Mouse (Mus musculus): ENCODE results near the gene Rptor. TPM values are rescaled to one million over a fixed set of nuclear protein-coding genes. Genes with fewer than 3 reads are reported as not detected.

The Rptor gene
- polyA plus RNA-seq, 1 experiment from 2014 or later: 18.6 TPM

GRCm38 (mm10) chr11:119862523-119863299, 260.0 kb downstream of the Rptor start:
- no peak overlapping the region for H3K27ac ChIP-seq
- H3K9me3 ChIP-seq: no peaks in the 10 kb centered on the region
- H3K4me2 ChIP-seq: no peak overlapping the region
- H3K9ac ChIP-seq (replicated peaks): no peak overlapping the region
- H3K36me3 ChIP-seq: peaks cover 42% of the 10 kb centered on the region
- H3K4me3 ChIP-seq (replicated peaks): no peak overlapping the region
- no peaks in the 10 kb centered on the region for H3K27me3 ChIP-seq
- 84% methylated on average over 8 of the region's 8 CpGs for WGBS
- ATAC-seq (ENCODE audit: insufficient number of reproducible peaks, insufficient read depth, low FRiP score, low TSS enrichment, low read depth): no peak
- H3K4me1 ChIP-seq (replicated peaks): peaks cover 31% of the 10 kb centered on the region

- 46% methylated on average over 10 of the region's 10 CpGs for WGBS
- Histone ChIP-seq H3K9ac (replicated peaks) (no peak overlapping the region; the same call in 1 of the 2 replicates), H3K36me3 (peaks cover 41% of the 10 kb centered on the region), H3K4me2 (no peak overlapping the region), H3K4me1 (replicated peaks) (peaks cover 31% of the 10 kb centered on the region), H3K27ac (peak overlapping the region; percentile 35; the same call in 1 of the 2 replicates), H3K27me3 (no peaks in the 10 kb centered on the region), H3K9me3 (no peaks in the 10 kb centered on the region), H3K4me3 (replicated peaks) (no peak overlapping the region)
- ATAC-seq (ENCODE audit: insufficient number of reproducible peaks, insufficient read depth, low FRiP score, low TSS enrichment, low read depth): no peak
Measured at GRCm38 (mm10) chr11:119863421-119863821, 260.7 kb downstream of the Rptor start.

- WGBS: 61% methylated on average over 6 of the region's 6 CpGs
- H3K36me3 ChIP-seq: peaks cover 60% of the 10 kb centered on the region
- no peaks in the 10 kb centered on the region for H3K9me3 ChIP-seq
- no peak overlapping the region for H3K4me3 ChIP-seq (replicated peaks)
- no peaks in the 10 kb centered on the region for H3K27me3 ChIP-seq
- H3K27ac ChIP-seq: no peak overlapping the region
- ATAC-seq (ENCODE audit: insufficient number of reproducible peaks, insufficient read depth, low FRiP score, low TSS enrichment, low read depth): no peak
- H3K9ac ChIP-seq (replicated peaks): no peak overlapping the region
- no peak overlapping the region for H3K4me2 ChIP-seq
- peaks cover 31% of the 10 kb centered on the region for H3K4me1 ChIP-seq (replicated peaks)
Measured at GRCm38 (mm10) chr11:119866837-119867236, 264.1 kb downstream of the Rptor start.

GRCm38 (mm10) chr11:119868138-119868537, 265.4 kb downstream of the Rptor start:
- ATAC-seq (ENCODE audit: insufficient number of reproducible peaks, insufficient read depth, low FRiP score, low TSS enrichment, low read depth): no peak

GRCm38 (mm10) chr11:119868556-119868955, 265.9 kb downstream of the Rptor start:
- peaks cover 75% of the 10 kb centered on the region for H3K36me3 ChIP-seq
- H3K27me3 ChIP-seq: no peaks in the 10 kb centered on the region
- no peak overlapping the region for H3K27ac ChIP-seq
- H3K4me2 ChIP-seq: no peak overlapping the region
- peaks cover 20% of the 10 kb centered on the region for H3K4me1 ChIP-seq (replicated peaks)
- no peak for ATAC-seq (ENCODE audit: insufficient number of reproducible peaks, insufficient read depth, low FRiP score, low TSS enrichment, low read depth)
- H3K9me3 ChIP-seq: no peaks in the 10 kb centered on the region
- 86% methylated on average over 4 of the region's 4 CpGs for WGBS
- no peak overlapping the region for H3K4me3 ChIP-seq (replicated peaks)
- H3K9ac ChIP-seq (replicated peaks): no peak overlapping the region

More at GRCm38 (mm10) chr11:119868138-119868537, 265.4 kb downstream of the Rptor start:
- no peaks in the 10 kb centered on the region for H3K9me3 ChIP-seq
- peaks cover 24% of the 10 kb centered on the region for H3K4me1 ChIP-seq (replicated peaks)
- H3K27me3 ChIP-seq: no peaks in the 10 kb centered on the region
- no peak overlapping the region for H3K27ac ChIP-seq
- 87% methylated on average over 3 of the region's 3 CpGs for WGBS
- H3K4me3 ChIP-seq (replicated peaks): no peak overlapping the region
- peaks cover 73% of the 10 kb centered on the region for H3K36me3 ChIP-seq
- H3K4me2 ChIP-seq: no peak overlapping the region
- no peak overlapping the region for H3K9ac ChIP-seq (replicated peaks)

GRCm38 (mm10) chr11:119871141-119871540, 268.4 kb downstream of the Rptor start:
- H3K9ac ChIP-seq (replicated peaks): no peak overlapping the region
- WGBS: 93% methylated on average over 7 of the region's 7 CpGs
- H3K4me3 ChIP-seq (replicated peaks): no peak overlapping the region
- peaks cover 95% of the 10 kb centered on the region for H3K36me3 ChIP-seq
- H3K27me3 ChIP-seq: no peaks in the 10 kb centered on the region
- H3K27ac ChIP-seq: no peak overlapping the region
- H3K9me3 ChIP-seq: no peaks in the 10 kb centered on the region
- no peak overlapping the region for H3K4me2 ChIP-seq
- no peaks in the 10 kb centered on the region for H3K4me1 ChIP-seq (replicated peaks)
- ATAC-seq (ENCODE audit: insufficient number of reproducible peaks, insufficient read depth, low FRiP score, low TSS enrichment, low read depth): no peak

- no peaks in the 10 kb centered on the region for H3K4me1 ChIP-seq (replicated peaks)
- H3K36me3 ChIP-seq: peaks cover 99% of the 10 kb centered on the region
- H3K4me3 ChIP-seq (replicated peaks): no peak overlapping the region
- no peaks in the 10 kb centered on the region for H3K27me3 ChIP-seq
- 95% methylated on average over 4 of the region's 4 CpGs for WGBS
- no peaks in the 10 kb centered on the region for H3K9me3 ChIP-seq
- H3K27ac ChIP-seq: no peak overlapping the region
- ATAC-seq (ENCODE audit: insufficient number of reproducible peaks, insufficient read depth, low FRiP score, low TSS enrichment, low read depth): no peak
- no peak overlapping the region for H3K9ac ChIP-seq (replicated peaks)
- H3K4me2 ChIP-seq: no peak overlapping the region
Measured at GRCm38 (mm10) chr11:119873643-119874042, 270.9 kb downstream of the Rptor start.

GRCm38 (mm10) chr11:119874841-119875240, 272.1 kb downstream of the Rptor start:
- Histone ChIP-seq H3K4me1 (replicated peaks) (no peaks in the 10 kb centered on the region), H3K9me3 (no peaks in the 10 kb centered on the region), H3K36me3 (peaks cover 99% of the 10 kb centered on the region), H3K27me3 (no peaks in the 10 kb centered on the region), H3K27ac (no peak overlapping the region), H3K4me2 (no peak overlapping the region), H3K9ac (replicated peaks) (no peak overlapping the region), H3K4me3 (replicated peaks) (no peak overlapping the region)
- ATAC-seq (ENCODE audit: insufficient number of reproducible peaks, insufficient read depth, low FRiP score, low TSS enrichment, low read depth): no peak
- WGBS: 88% methylated on average over 1 of the region's 1 CpGs

GRCm38 (mm10) chr11:119875685-119876084, 273.0 kb downstream of the Rptor start:
- H3K4me2 ChIP-seq: no peak overlapping the region
- WGBS: 83% methylated on average over 9 of the region's 9 CpGs
- no peaks in the 10 kb centered on the region for H3K27me3 ChIP-seq
- H3K9me3 ChIP-seq: no peaks in the 10 kb centered on the region
- no peak overlapping the region for H3K4me3 ChIP-seq (replicated peaks)
- ATAC-seq (ENCODE audit: insufficient number of reproducible peaks, insufficient read depth, low FRiP score, low TSS enrichment, low read depth): no peak
- no peak overlapping the region for H3K27ac ChIP-seq
- no peak overlapping the region for H3K9ac ChIP-seq (replicated peaks)
- H3K4me1 ChIP-seq (replicated peaks): no peaks in the 10 kb centered on the region
- H3K36me3 ChIP-seq: peaks cover 98% of the 10 kb centered on the region

GRCm38 (mm10) chr11:119877124-119877523, 274.4 kb downstream of the Rptor start:
- ATAC-seq (ENCODE audit: insufficient number of reproducible peaks, insufficient read depth, low FRiP score, low TSS enrichment, low read depth): no peak
- Histone ChIP-seq H3K27ac (no peak overlapping the region), H3K36me3 (peaks cover 91% of the 10 kb centered on the region), H3K9ac (replicated peaks) (no peak overlapping the region), H3K4me2 (no peak overlapping the region), H3K27me3 (no peaks in the 10 kb centered on the region), H3K4me1 (replicated peaks) (no peaks in the 10 kb centered on the region), H3K9me3 (no peaks in the 10 kb centered on the region), H3K4me3 (replicated peaks) (no peak overlapping the region)
- WGBS: 92% methylated on average over 7 of the region's 7 CpGs

- Histone ChIP-seq H3K36me3 (peaks cover 80% of the 10 kb centered on the region), H3K4me2 (no peak overlapping the region), H3K27me3 (no peaks in the 10 kb centered on the region), H3K27ac (no peak overlapping the region), H3K4me3 (replicated peaks) (no peak overlapping the region), H3K4me1 (replicated peaks) (no peaks in the 10 kb centered on the region), H3K9me3 (no peaks in the 10 kb centered on the region), H3K9ac (replicated peaks) (no peak overlapping the region)
- WGBS: 92% methylated on average over 5 of the region's 5 CpGs
- ATAC-seq (ENCODE audit: insufficient number of reproducible peaks, insufficient read depth, low FRiP score, low TSS enrichment, low read depth): no peak
Measured at GRCm38 (mm10) chr11:119879573-119879972, 276.9 kb downstream of the Rptor start.

- Histone ChIP-seq H3K4me2 (no peak overlapping the region), H3K27me3 (no peaks in the 10 kb centered on the region), H3K36me3 (peaks cover 78% of the 10 kb centered on the region), H3K9ac (replicated peaks) (no peak overlapping the region), H3K4me1 (replicated peaks) (no peaks in the 10 kb centered on the region), H3K4me3 (replicated peaks) (no peak overlapping the region), H3K27ac (no peak overlapping the region), H3K9me3 (no peaks in the 10 kb centered on the region)
- no peak for ATAC-seq (ENCODE audit: insufficient number of reproducible peaks, insufficient read depth, low FRiP score, low TSS enrichment, low read depth)
- 64% methylated on average over 2 of the region's 2 CpGs for WGBS
Measured at GRCm38 (mm10) chr11:119883646-119884045, 280.9 kb downstream of the Rptor start.
